Mouse (Mus musculus): ENCODE data around the gene Lrrc45.

Lrrc45 gene

GRCm38 (mm10) chr11:120704486-120705325 lies 9.0 kb upstream of the Lrrc45 start:
- peak in 1 of 2 experiments; percentile 4 for DNase-seq (ENCODE audit: low spot score in 2 of 2)

GRCm38 (mm10) chr11:120706120-120706519 lies 7.6 kb upstream of the Lrrc45 start:
- DNase-seq (ENCODE audit: low spot score in 2 of 2) = no peak

- DNase-seq (ENCODE audit: low spot score in 2 of 2) = peak in 1 of 2 experiments; percentile 3
Observed at GRCm38 (mm10) chr11:120707225-120707624, 6.5 kb upstream of the Lrrc45 start.

- DNase-seq (ENCODE audit: low spot score in 2 of 2) = no peak
Observed at GRCm38 (mm10) chr11:120707969-120708368, 5.8 kb upstream of the Lrrc45 start.

- peak in 1 of 2 experiments; percentile 4 for DNase-seq (ENCODE audit: low spot score in 2 of 2)
Observed at GRCm38 (mm10) chr11:120709551-120709950, 4.2 kb upstream of the Lrrc45 start.

- no peak for DNase-seq (ENCODE audit: low spot score in 2 of 2)
Observed at GRCm38 (mm10) chr11:120710672-120711071, 3.1 kb upstream of the Lrrc45 start.

- DNase-seq (ENCODE audit: low spot score in 2 of 2) = peak; percentile 6 to 12
Observed at GRCm38 (mm10) chr11:120711980-120712604, 1.6 kb upstream of the Lrrc45 start.

- peak; percentile 55 to 67 for DNase-seq (ENCODE audit: low spot score in 2 of 2)
Observed at GRCm38 (mm10) chr11:120712771-120713568, 755 bp upstream of the Lrrc45 start.

- no peak for DNase-seq (ENCODE audit: low spot score in 2 of 2)
Observed at GRCm38 (mm10) chr11:120714546-120714945, 821 bp downstream of the Lrrc45 start.

GRCm38 (mm10) chr11:120715131-120715530 lies 1.4 kb downstream of the Lrrc45 start:
- peak in 1 of 2 experiments; percentile 11 for DNase-seq (ENCODE audit: low spot score in 2 of 2)

- DNase-seq (ENCODE audit: low spot score in 2 of 2) = peak; percentile 5 to 8
Observed at GRCm38 (mm10) chr11:120719242-120719641, 5.5 kb downstream of the Lrrc45 start.

- peak in 1 of 2 experiments; percentile 14 for DNase-seq (ENCODE audit: low spot score in 2 of 2)
Observed at GRCm38 (mm10) chr11:120719841-120720376, 6.2 kb downstream of the Lrrc45 start.

GRCm38 (mm10) chr11:120720450-120720849 lies 6.7 kb downstream of the Lrrc45 start:
- peak; percentile 73 to 86 for DNase-seq (ENCODE audit: low spot score in 2 of 2)

- peak in 1 of 2 experiments; percentile 76 for DNase-seq (ENCODE audit: low spot score in 2 of 2)
Observed at GRCm38 (mm10) chr11:120721124-120722066, 7.7 kb downstream of the Lrrc45 start, which contains the start of gene Rac3. Gene Rac3, plus strand, starts transcription at chr11:120721470.

GRCm38 (mm10) chr11:120722067-120722630 lies 8.4 kb downstream of the Lrrc45 start:
- no peak for DNase-seq (ENCODE audit: low spot score in 2 of 2)

GRCm38 (mm10) chr11:120722761-120723382 lies 9.1 kb downstream of the Lrrc45 start:
- DNase-seq (ENCODE audit: low spot score in 2 of 2) = peak in 1 of 2 experiments; percentile 8

- peak in 1 of 2 experiments; percentile 5 for DNase-seq (ENCODE audit: low spot score in 2 of 2)
Observed at GRCm38 (mm10) chr11:120723509-120723908, 9.8 kb downstream of the Lrrc45 start.

- no peak for DNase-seq (ENCODE audit: low spot score in 2 of 2)
Observed at GRCm38 (mm10) chr11:120726243-120727168, 12.8 kb downstream of the Lrrc45 start.

GRCm38 (mm10) chr11:120727169-120727527 lies 13.4 kb downstream of the Lrrc45 start, which contains the start of gene Dcxr:
Gene Dcxr, minus strand, starts transcription at chr11:120727281.
- peak; percentile 70 to 72 for DNase-seq (ENCODE audit: low spot score in 2 of 2)

Data from frontal cortex, postnatal 10 days (tissue).